Mouse (Mus musculus) heart, postnatal 0 days (tissue): ENCODE data around the gene Zfp773. TPM values are rescaled to one million over a fixed set of nuclear protein-coding genes. Genes with fewer than 3 reads are reported as not detected.

ENCODE experiments used
- ATAC-seq: fragments of 200-750 bp; cut with Nextera tagmentation; 2 replicates; pipeline ENCODE4 v1.8.0; 2017; ENCODE audit warnings: low read depth, moderate number of reproducible peaks, moderate library complexity; ENCODE audit not compliant: insufficient read depth
- DNase-seq: peaks from one replicate; pipeline ENCODE4 v3.0.0-alpha.2; 2016; ENCODE audit warnings: low spot score
- H3K27ac ChIP-seq: fragments of 300-500 bp; sonication (generic); 2 replicates; pipeline ENCODE4 v1.5.1; 2014; ENCODE audit warnings: low read depth, mild to moderate bottlenecking
- H3K27me3 ChIP-seq: fragments of 300-500 bp; sonication (generic); 2 replicates; pipeline ENCODE4 v1.6.1; 2014; ENCODE audit warnings: low read length, mixed read lengths; ENCODE audit not compliant: control insufficient read depth, insufficient read depth
- H3K36me3 ChIP-seq: fragments of 300-500 bp; sonication (generic); replicated peaks from 2 replicates; pipeline ENCODE4 v1.6.1; 2014; ENCODE audit warnings: low read length, mixed read lengths; ENCODE audit not compliant: control insufficient read depth, insufficient read depth
- H3K4me1 ChIP-seq: fragments of 300-500 bp; sonication (generic); 2 replicates; pipeline ENCODE4 v1.6.1; 2014; ENCODE audit warnings: antibody characterized with exemption; ENCODE audit not compliant: control insufficient read depth, insufficient read depth
- H3K4me2 ChIP-seq: fragments of 300-500 bp; sonication (generic); 2 replicates; pipeline ENCODE4 v1.6.1; 2014; ENCODE audit warnings: low read depth, mild to moderate bottlenecking, low read length, moderate library complexity
- H3K4me3 ChIP-seq: fragments of 300-500 bp; sonication (generic); 2 replicates; pipeline ENCODE4 v1.5.1; 2014; ENCODE audit warnings: low read depth, low read length
- H3K9ac ChIP-seq: fragments of 300-500 bp; sonication (generic); replicated peaks from 2 replicates; pipeline ENCODE4 v1.6.1; 2014; ENCODE audit warnings: low read depth, low read length, mixed read lengths
- H3K9me3 ChIP-seq: fragments of 300-500 bp; sonication (generic); replicated peaks from 2 replicates; pipeline ENCODE4 v1.6.1; 2016; ENCODE audit warnings: low read length; ENCODE audit not compliant: control insufficient read depth
- CTCF ChIP-seq: IDR thresholded peaks from 2 replicates; pipeline ENCODE4 v1.5.1; 2016; ENCODE audit warnings: antibody characterized with exemption, control low read depth, low read depth
- EP300 ChIP-seq: IDR thresholded peaks from 2 replicates; pipeline ENCODE4 v1.6.1; 2016; ENCODE audit warnings: antibody characterized with exemption, low read depth
- WGBS: fragments of 180-500 bp; shearing (Covaris S2); extraction: QIAGEN DNeasy Blood & Tissue Kit; methylation state at CpG from one replicate; pipeline ENCODE4 v1.1.7; 2014; 5-methylcytosine and 5-hydroxymethylcytosine counted together
- polyA plus RNA-seq: library from polyadenylated mRNA; unstranded; fragments of >200 nt; fragmentation: Nextera tagmentation; extraction: Ambion mirVana; gene quantifications from 2 replicates; pipeline ENCODE4 v1.2.1, GENCODE M21; 2015
- total RNA-seq: library from RNA; depleted of rRNA; stranded (reverse); fragments of >200 nt; gene quantifications from 2 replicates; pipeline ENCODE4 v1.2.3, GENCODE M21; 2014; ENCODE audit warnings: low replicate concordance; rRNA removed

Gene Zfp773
- total and polyA plus RNA-seq, 2 experiments from 2014 or later: 0.04 to 0.57 TPM

DNA sequence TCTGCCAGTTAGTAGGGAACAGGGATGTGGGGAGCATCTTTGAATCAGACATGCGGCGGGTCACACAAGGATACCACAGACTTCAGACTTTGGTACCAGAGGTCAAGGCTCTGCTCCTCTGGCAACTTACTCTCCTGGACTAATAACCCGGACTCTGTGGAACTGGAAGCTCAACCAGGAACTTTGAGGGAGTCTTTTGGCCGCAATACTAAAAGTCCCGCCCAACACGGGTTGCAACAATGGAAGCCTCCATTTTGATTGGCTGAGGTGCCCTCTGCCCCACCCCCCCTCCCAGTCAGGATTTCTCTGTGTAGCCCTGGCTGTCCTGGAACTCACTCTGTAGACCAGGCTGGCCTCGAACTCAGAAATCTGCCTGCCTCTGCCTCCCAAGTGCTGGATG lies 28.1 kb downstream of the Zfp773 start:
- no peak for TF ChIP-seq CTCF
- no peak for TF ChIP-seq EP300

More for the DNA sequence above, 28.1 kb downstream of the Zfp773 start:
- Histone ChIP-seq H3K4me2 (no peak overlapping the region), H3K4me3 (no peak overlapping the region), H3K9me3 (peaks cover 6% of the 10 kb centered on the region; the same call in 1 of the 2 replicates), H3K27me3 (no peaks in the 10 kb centered on the region), H3K27ac (no peak overlapping the region), H3K36me3 (no peaks in the 10 kb centered on the region), H3K9ac (no peak overlapping the region), H3K4me1 (no peaks in the 10 kb centered on the region)
- no peak for DNase-seq
- WGBS: 82% methylated on average over 7 of the region's 7 CpGs
- no peak for ATAC-seq

Other genes with a start within 250 kb of the Zfp773 start
- gene Aurkc, start 141.5 kb downstream of the Zfp773 start, total RNA-seq: not detected in 2 replicates
- not detected in 2 replicates for gene Aurkc, start 141.5 kb downstream of the Zfp773 start, polyA plus RNA-seq
- gene Zfp954, start 15.3 kb downstream of the Zfp773 start, total RNA-seq: 6.9 and 8.2 TPM in 2 replicates
- gene Zfp954, start 15.3 kb downstream of the Zfp773 start, polyA plus RNA-seq: 5.3 and 6.1 TPM in 2 replicates
- 0.46 TPM in 1 of 2 replicates, not detected in the other for gene Zfp418, start 34.6 kb upstream of the Zfp773 start, total RNA-seq
- gene Zfp418, start 34.6 kb upstream of the Zfp773 start, polyA plus RNA-seq: 0.56 and 0.74 TPM in 2 replicates
- gene Zfp772, start 73.2 kb upstream of the Zfp773 start, total RNA-seq: 2.2 and 2.4 TPM in 2 replicates
- 2.3 and 2.8 TPM in 2 replicates for gene Zfp772, start 73.2 kb upstream of the Zfp773 start, polyA plus RNA-seq
- 0.88 TPM in 1 of 2 replicates, not detected in the other for gene Vmn2r29, start 110.6 kb upstream of the Zfp773 start, total RNA-seq
- not detected in 2 replicates for gene Vmn2r29, start 110.6 kb upstream of the Zfp773 start, polyA plus RNA-seq
- gene Gm45844, start 141.5 kb upstream of the Zfp773 start, total RNA-seq: 1.8 TPM in 1 of 2 replicates, not detected in the other
- gene Gm45844, start 141.5 kb upstream of the Zfp773 start, polyA plus RNA-seq: 1.7 and 2.4 TPM in 2 replicates
- gene Clcn4, start 164.1 kb upstream of the Zfp773 start, total RNA-seq: 43.2 and 57.6 TPM in 2 replicates
- 50.9 and 53.9 TPM in 2 replicates for gene Clcn4, start 164.1 kb upstream of the Zfp773 start, polyA plus RNA-seq
- not detected in 2 replicates for gene Vmn2r30, start 200.9 kb upstream of the Zfp773 start, total RNA-seq
- gene Vmn2r30, start 200.9 kb upstream of the Zfp773 start, polyA plus RNA-seq: not detected in 2 replicates
- not detected in 2 replicates for gene Gm45783, start 237.8 kb upstream of the Zfp773 start, total RNA-seq
- gene Gm45783, start 237.8 kb upstream of the Zfp773 start, polyA plus RNA-seq: not detected in 2 replicates